Mouse (Mus musculus) heart, embryonic 12.5 days (tissue): ENCODE measurements around the gene Cox16. TPM values are rescaled to one million over a fixed set of nuclear protein-coding genes. Genes with fewer than 3 reads are reported as not detected.
"Not testable (repeated sequence)": the region's sequence is repeated elsewhere in the genome, so short reads cannot be mapped to it uniquely, and the experiment has no call there.

ENCODE experiments used
- ATAC-seq: fragments of 200-750 bp; cut with Nextera tagmentation; 2 replicates; pipeline ENCODE4 v1.8.0; 2017; ENCODE audit warnings: moderate TSS enrichment, moderate library complexity; ENCODE audit not compliant: insufficient number of reproducible peaks, low FRiP score
- H3K27ac ChIP-seq: fragments of 300-500 bp; sonication (generic); 2 replicates; pipeline ENCODE4 v1.5.1; 2016; ENCODE audit warnings: mild to moderate bottlenecking, moderate library complexity; ENCODE audit not compliant: poor library complexity, severe bottlenecking
- H3K27me3 ChIP-seq: fragments of 300-500 bp; sonication (generic); replicated peaks from 2 replicates; pipeline ENCODE4 v1.6.1; 2016; ENCODE audit warnings: mild to moderate bottlenecking, moderate library complexity
- H3K36me3 ChIP-seq: fragments of 300-500 bp; sonication (generic); 2 replicates; pipeline ENCODE4 v1.6.1; 2016; ENCODE audit warnings: mild to moderate bottlenecking, moderate library complexity
- H3K4me1 ChIP-seq: fragments of 300-500 bp; sonication (generic); replicated peaks from 2 replicates; pipeline ENCODE4 v1.6.1; 2016; ENCODE audit warnings: mild to moderate bottlenecking
- H3K4me2 ChIP-seq: fragments of 300-500 bp; sonication (generic); 2 replicates; pipeline ENCODE4 v1.6.1; 2016; ENCODE audit warnings: mild to moderate bottlenecking, moderate library complexity
- H3K4me3 ChIP-seq: fragments of 300-500 bp; sonication (generic); 2 replicates; pipeline ENCODE4 v1.5.1; 2016; ENCODE audit warnings: mild to moderate bottlenecking
- H3K9ac ChIP-seq: fragments of 300-500 bp; sonication (generic); 2 replicates; pipeline ENCODE4 v1.6.1; 2016; ENCODE audit warnings: mild to moderate bottlenecking, moderate library complexity
- H3K9me3 ChIP-seq: fragments of 300-500 bp; sonication (generic); replicated peaks from 2 replicates; pipeline ENCODE4 v1.6.1; 2016; ENCODE audit warnings: mild to moderate bottlenecking, moderate library complexity
- WGBS: fragments of 180-500 bp; shearing (Covaris S2); methylation state at CpG from one replicate; pipeline ENCODE4 v1.1.7; 2016; 5-methylcytosine and 5-hydroxymethylcytosine counted together
- polyA plus RNA-seq: library from polyadenylated mRNA; unstranded; fragments of >200 nt; fragmentation: Nextera tagmentation; extraction: Ambion mirVana; gene quantifications from 2 replicates; pipeline ENCODE4 v1.2.1, GENCODE M21; 2016

Cox16 gene
- polyA plus RNA-seq, 1 experiment from 2014 or later = 96.9 TPM

GRCm38 (mm10) chr12:81434778-81435177, 50.1 kb downstream of the Cox16 start:
- not testable (repeated sequence) for H3K4me3 ChIP-seq, H3K9me3 ChIP-seq, H3K27ac ChIP-seq, H3K4me1 ChIP-seq, H3K4me2 ChIP-seq, ATAC-seq, H3K9ac ChIP-seq, H3K27me3 ChIP-seq
- H3K36me3 ChIP-seq = peaks cover 11% of the 10 kb centered on the region
- WGBS = 94% methylated on average over 2 of the region's 2 CpGs

- H3K9me3 ChIP-seq = peaks cover 22% of the 10 kb centered on the region
- WGBS = 83% methylated on average over 1 of the region's 1 CpGs
- ATAC-seq = no peak
- no peak within 1 kb of the TSS for H3K27ac ChIP-seq
- H3K4me1 ChIP-seq = no peaks in the 10 kb centered on the region
- no peak within 1 kb of the TSS for H3K9ac ChIP-seq
- H3K4me2 ChIP-seq = no peak within 1 kb of the TSS
- no peak within 1 kb of the TSS for H3K4me3 ChIP-seq
- H3K36me3 ChIP-seq = peaks cover 15% of the 10 kb centered on the region
- H3K27me3 ChIP-seq = no peaks in the 10 kb centered on the region
Observed at GRCm38 (mm10) chr12:81421846-81422245, 63.1 kb downstream of the Cox16 start, which contains the start of gene Adam4. Gene Adam4 (minus strand): TSS chr12:81421946.

GRCm38 (mm10) chr12:81413211-81413610, 71.7 kb downstream of the Cox16 start:
- Histone ChIP-seq H3K9me3 (no peaks in the 10 kb centered on the region), H3K4me3 (no peak overlapping the region), H3K27ac (no peak overlapping the region), H3K9ac (no peak overlapping the region), H3K4me1 (no peaks in the 10 kb centered on the region), H3K36me3 (no peaks in the 10 kb centered on the region), H3K4me2 (no peak overlapping the region), H3K27me3 (no peaks in the 10 kb centered on the region)
- WGBS = 72% methylated on average over 3 of the region's 3 CpGs
- no peak for ATAC-seq

GRCm38 (mm10) chr12:81408966-81409365, 76.0 kb downstream of the Cox16 start:
- WGBS = 82% methylated on average over 3 of the region's 3 CpGs
- Histone ChIP-seq H3K27me3 (no peaks in the 10 kb centered on the region), H3K9ac (no peak overlapping the region), H3K4me1 (no peaks in the 10 kb centered on the region), H3K4me2 (no peak overlapping the region), H3K36me3 (no peaks in the 10 kb centered on the region), H3K27ac (no peak overlapping the region), H3K9me3 (no peaks in the 10 kb centered on the region), H3K4me3 (no peak overlapping the region)
- ATAC-seq = no peak

- ATAC-seq = no peak
- 18% methylated on average over 1 of the region's 1 CpGs for WGBS
- H3K9ac ChIP-seq = no peak overlapping the region
- no peak overlapping the region for H3K27ac ChIP-seq
- H3K4me3 ChIP-seq = no peak overlapping the region
- H3K36me3 ChIP-seq = no peaks in the 10 kb centered on the region
- H3K9me3 ChIP-seq = no peaks in the 10 kb centered on the region
- H3K27me3 ChIP-seq = no peaks in the 10 kb centered on the region
- H3K4me2 ChIP-seq = no peak overlapping the region
- H3K4me1 ChIP-seq = no peaks in the 10 kb centered on the region
Observed at GRCm38 (mm10) chr12:81402187-81402586, 82.7 kb downstream of the Cox16 start.

- not testable (repeated sequence) for H3K9me3 ChIP-seq, H3K36me3 ChIP-seq, H3K4me3 ChIP-seq, H3K9ac ChIP-seq, ATAC-seq, H3K27me3 ChIP-seq, H3K4me1 ChIP-seq, H3K4me2 ChIP-seq, H3K27ac ChIP-seq
- 88% methylated on average over 1 of the region's 1 CpGs for WGBS
Observed at GRCm38 (mm10) chr12:81379364-81379763, 105.6 kb downstream of the Cox16 start, which contains the start of gene Gm4787. Gene Gm4787 (minus strand): TSS chr12:81379464.

GRCm38 (mm10) chr12:81333841-81334240, 151.1 kb downstream of the Cox16 start:
- Histone ChIP-seq H3K27me3 (peaks cover 42% of the 10 kb centered on the region), H3K9ac (no peak overlapping the region), H3K27ac (no peak overlapping the region), H3K4me1 (0 out of 2 replicates have a peak, but pooled peaks cover 14% of the 10 kb centered on the region), H3K9me3 (no peaks in the 10 kb centered on the region), H3K36me3 (no peaks in the 10 kb centered on the region), H3K4me2 (peak overlapping the region; percentile 90; the same call in 1 of the 2 replicates), H3K4me3 (no peak overlapping the region)
- WGBS = 59% methylated on average over 5 of the region's 5 CpGs
- ATAC-seq = no peak

GRCm38 (mm10) chr12:81332875-81333421, 152.0 kb downstream of the Cox16 start, which contains the start of gene Slc8a3:
Gene Slc8a3 (minus strand): TSS chr12:81333180.
- peaks cover 47% of the 10 kb centered on the region for H3K27me3 ChIP-seq
- H3K4me3 ChIP-seq = peak within 1 kb of the TSS; percentile 54
- peak within 1 kb of the TSS; percentile 90 for H3K4me2 ChIP-seq
- no peak within 1 kb of the TSS for H3K27ac ChIP-seq
- no peaks in the 10 kb centered on the region for H3K9me3 ChIP-seq
- 0 out of 2 replicates have a peak, but pooled peaks cover 14% of the 10 kb centered on the region for H3K4me1 ChIP-seq
- no peaks in the 10 kb centered on the region for H3K36me3 ChIP-seq
- peak; percentile 65 for ATAC-seq
- H3K9ac ChIP-seq = peak within 1 kb of the TSS; percentile 66
- WGBS = under 1% methylated on average over 43 of the region's 47 CpGs

GRCm38 (mm10) chr12:81331937-81332874, 152.7 kb downstream of the Cox16 start:
- peak overlapping the region; percentile 66 for H3K9ac ChIP-seq
- 4% methylated on average over 54 of the region's 54 CpGs for WGBS
- H3K27me3 ChIP-seq = peaks cover 53% of the 10 kb centered on the region
- H3K4me3 ChIP-seq = peak overlapping the region; percentile 54
- peak; percentile 42; the same call in 1 of the 2 replicates for ATAC-seq
- H3K36me3 ChIP-seq = no peaks in the 10 kb centered on the region
- no peaks in the 10 kb centered on the region for H3K9me3 ChIP-seq
- H3K4me2 ChIP-seq = peak overlapping the region; percentile 90
- H3K27ac ChIP-seq = no peak overlapping the region
- 0 out of 2 replicates have a peak, but pooled peaks cover 14% of the 10 kb centered on the region for H3K4me1 ChIP-seq

- no peaks in the 10 kb centered on the region for H3K36me3 ChIP-seq
- H3K4me1 ChIP-seq = 0 out of 2 replicates have a peak, but pooled peaks cover 14% of the 10 kb centered on the region
- H3K9ac ChIP-seq = no peak overlapping the region
- H3K27ac ChIP-seq = no peak overlapping the region
- 49% methylated on average over 5 of the region's 5 CpGs for WGBS
- peaks cover 54% of the 10 kb centered on the region for H3K27me3 ChIP-seq
- H3K9me3 ChIP-seq = no peaks in the 10 kb centered on the region
- H3K4me3 ChIP-seq = no peak overlapping the region
- H3K4me2 ChIP-seq = 0 out of 2 replicates have a peak overlapping the region, but pooled peaks have one; percentile 90
- ATAC-seq = no peak
Observed at GRCm38 (mm10) chr12:81331046-81331638, 153.8 kb downstream of the Cox16 start.

GRCm38 (mm10) chr12:81324991-81325390, 159.9 kb downstream of the Cox16 start:
- Histone ChIP-seq H3K27me3 (peaks cover 18% of the 10 kb centered on the region), H3K4me2 (no peak overlapping the region), H3K9ac (no peak overlapping the region), H3K36me3 (no peaks in the 10 kb centered on the region), H3K27ac (no peak overlapping the region), H3K4me1 (peaks cover 12% of the 10 kb centered on the region), H3K9me3 (no peaks in the 10 kb centered on the region), H3K4me3 (no peak overlapping the region)
- 74% methylated on average over 3 of the region's 3 CpGs for WGBS
- no peak for ATAC-seq
